Mouse (Mus musculus): ENCODE data around the gene Hist1h4c. TPM values are rescaled to one million over a fixed set of nuclear protein-coding genes. Genes with fewer than 3 reads are reported as not detected.

The Hist1h4c gene
- total RNA-seq, 2 experiments from 2014 or later = 114 to 117 TPM

Small RNA genes within 50 kb of the gene (microRNA-seq; reads per million reads assigned to microRNA genes)
- gene Gm44314 (0 reads per million in 2 experiments), gene Gm44350 (0 reads per million in 2 experiments)

Other genes with a start within 250 kb of the Hist1h4c start
- gene Btn1a1, start 232.6 kb downstream of the Hist1h4c start, total RNA-seq (2021) = not detected
- 1 to 10 TPM; 1.3 to 1.9 TPM for gene Btn2a2, start 209.6 kb downstream of the Hist1h4c start, total RNA-seq (2021)
- gene Hist1h4h, start 167.4 kb downstream of the Hist1h4c start, total RNA-seq (2021) = 100 to 1,000 TPM; 329 to 333 TPM
- gene Hist1h2af, start 164.5 kb downstream of the Hist1h4c start, total RNA-seq (2021) = 1 to 10 TPM; 1.5 to 3.4 TPM
- 1 to 10 TPM; 3.1 to 3.5 TPM for gene Hist1h3g, start 163.0 kb downstream of the Hist1h4c start, total RNA-seq (2021)
- under 1 TPM; 0.54 to 0.67 TPM for gene Hist1h2bh, start 155.1 kb downstream of the Hist1h4c start, total RNA-seq (2021)
- gene Hist1h3f, start 154.4 kb downstream of the Hist1h4c start, total RNA-seq (2021) = 10 to 100 TPM; 16.3 to 17.0 TPM
- 100 to 1,000 TPM; 168 to 177 TPM for gene Hist1h4f, start 146.8 kb downstream of the Hist1h4c start, total RNA-seq (2021)
- 1 to 10 TPM; 3.1 to 3.7 TPM for gene Hist1h1d, start 145.2 kb downstream of the Hist1h4c start, total RNA-seq (2021)
- 10 to 100 TPM; 47.4 to 48.5 TPM for gene Hist1h3e, start 136.1 kb downstream of the Hist1h4c start, total RNA-seq (2021)
- gene Hist1h2ae, start 127.2 kb downstream of the Hist1h4c start, total RNA-seq (2021) = 1 to 10 TPM; 4.3 to 7.1 TPM
- gene Hist1h2bg, start 127.1 kb downstream of the Hist1h4c start, total RNA-seq (2021) = 10 to 100 TPM; 61.6 to 70.8 TPM
- gene Hist1h2bf, start 124.3 kb downstream of the Hist1h4c start, total RNA-seq (2021) = 10 to 100 TPM; 14.7 to 26.1 TPM
- 10 to 100 TPM in 1 of 2 experiments, 1 to 10 TPM in 1; 6.3 to 11.0 TPM for gene Hist1h2ad, start 124.1 kb downstream of the Hist1h4c start, total RNA-seq (2021)
- 10 to 100 TPM in 1 of 2 experiments, 1 to 10 TPM in 1; 9.3 to 10.4 TPM for gene Hist1h3d, start 122.7 kb downstream of the Hist1h4c start, total RNA-seq (2021)
- 100 to 1,000 TPM; 166 to 191 TPM for gene Hist1h4d, start 116.9 kb downstream of the Hist1h4c start, total RNA-seq (2021)
- 1 to 10 TPM; 7.9 TPM for gene Hist1h2be, start 77.3 kb downstream of the Hist1h4c start, total RNA-seq (2021)
- gene Hist1h1e, start 75.9 kb downstream of the Hist1h4c start, total RNA-seq (2021) = 10 to 100 TPM; 49.2 to 54.0 TPM
- 1 to 10 TPM; 2.4 to 2.5 TPM for gene Hist1h2ac, start 14.5 kb downstream of the Hist1h4c start, total RNA-seq (2021)
- 10 to 100 TPM; 29.7 to 32.4 TPM for gene Hist1h2bc, start 14.3 kb downstream of the Hist1h4c start, total RNA-seq (2021)
- not detected for gene Hist1h1t, start 2.6 kb downstream of the Hist1h4c start, total RNA-seq (2021)
- gene Hfe, start 12.4 kb upstream of the Hist1h4c start, total RNA-seq (2021) = 1 to 10 TPM; 3.4 to 3.9 TPM
- gene Hist1h1c, start 40.4 kb upstream of the Hist1h4c start, total RNA-seq (2021) = 10 to 100 TPM; 55.8 to 61.1 TPM
- gene Hist1h3c, start 47.1 kb upstream of the Hist1h4c start, total RNA-seq (2021) = not detected
- 10 to 100 TPM; 17.8 to 19.6 TPM for gene Hist1h2bb, start 48.3 kb upstream of the Hist1h4c start, total RNA-seq (2021)
- 10 to 100 TPM; 17.2 to 22.5 TPM for gene Hist1h2ab, start 52.7 kb upstream of the Hist1h4c start, total RNA-seq (2021)
- gene Hist1h3b, start 53.8 kb upstream of the Hist1h4c start, total RNA-seq (2021) = 1 to 10 TPM; 4.3 to 9.9 TPM
- 10 to 100 TPM; 92.6 to 94.4 TPM for gene Hist1h4b, start 58.6 kb upstream of the Hist1h4c start, total RNA-seq (2021)
- 10 to 100 TPM; 64.4 to 74.0 TPM for gene Hist1h4a, start 62.8 kb upstream of the Hist1h4c start, total RNA-seq (2021)
- 10 to 100 TPM; 42.3 to 45.0 TPM for gene Hist1h3a, start 63.9 kb upstream of the Hist1h4c start, total RNA-seq (2021)
- 10 to 100 TPM; 24.9 to 25.2 TPM for gene Hist1h1a, start 65.2 kb upstream of the Hist1h4c start, total RNA-seq (2021)
- not detected for gene Trim38, start 71.5 kb upstream of the Hist1h4c start, total RNA-seq (2021)
- gene Slc17a2, start 108.5 kb upstream of the Hist1h4c start, total RNA-seq (2021) = not detected
- not detected for gene Slc17a3, start 141.0 kb upstream of the Hist1h4c start, total RNA-seq (2021)
- gene Slc17a1, start 169.3 kb upstream of the Hist1h4c start, total RNA-seq (2021) = not detected
- not detected for gene Slc17a4, start 216.6 kb upstream of the Hist1h4c start, total RNA-seq (2021)
- not detected for gene Hist1h2ba, start 235.7 kb upstream of the Hist1h4c start, total RNA-seq (2021)
- gene Hist1h2aa, start 236.0 kb upstream of the Hist1h4c start, total RNA-seq (2021) = not detected